Mouse (Mus musculus): Measurements from ENCODE around the gene Mgst2.

DNA sequence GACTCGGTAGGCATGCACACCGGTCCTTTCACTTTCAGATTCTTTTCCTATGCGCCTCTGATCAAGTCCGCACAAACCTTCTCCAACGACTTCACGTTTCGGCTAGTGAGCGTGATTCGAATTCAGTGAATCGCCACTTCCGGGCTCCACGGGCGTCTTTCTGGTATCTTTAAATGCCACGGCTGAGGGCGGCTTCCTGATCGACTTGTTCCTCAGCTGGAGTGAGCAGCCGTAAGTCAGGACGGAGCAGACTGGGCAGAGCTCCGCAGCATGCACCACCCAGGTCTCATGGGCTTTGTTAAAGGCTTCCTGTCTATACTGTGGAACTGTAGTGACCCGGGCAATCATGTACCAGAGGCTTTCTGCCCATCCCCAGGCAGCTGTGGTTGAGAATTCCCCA is 23.5 kb upstream of the Mgst2 start:
- no peak for TF ChIP-seq POLR2A (IDR thresholded peaks at IDR 0.05; ENCODE audit: insufficient read depth, low read depth, low read length)
- no peak for TF ChIP-seq CTCF (IDR thresholded peaks at IDR 0.05; ENCODE audit: insufficient read depth, low read depth, low read length)
